Comparison of ENCODE assay signal across 11 mouse cellular contexts in genomic region chr14:45492038-45492437, GRCm38 (mm10). TPM values are rescaled to one million over a fixed set of nuclear protein-coding genes. Genes with fewer than 3 reads are reported as not detected.
DNase-seq lines count a peak whose midpoint lies in the region; ATAC-seq lines count a peak whose summit lies in the region.
"Had no signal": no experiment of that assay in that cellular context is flagged by ENCODE, and none has a peak within 500 bp of the region (broad histone marks: within the 10 kb centered on the region; RNA-seq: fewer than 3 reads in every experiment).

No protein-coding gene starts in this region.

- peak overlapping the region; percentile 64 for H3K27ac ChIP-seq in brown adipose tissue, adult 24 weeks (replicated peaks; ENCODE audit: low read depth, low read length)
- peak overlapping the region; percentile 54 for H3K27ac ChIP-seq in lung, embryonic 16.5 days (ENCODE audit: low read length)

- H3K9ac ChIP-seq in lung, embryonic 16.5 days (ENCODE audit: low read length), result no peak overlapping the region

- WGBS in lung, embryonic 16.5 days, result 20% methylated on average over 4 of the region's 4 CpGs

- ATAC-seq in lung, embryonic 16.5 days (ENCODE audit: low read depth), result peak; percentile 94

- peak; percentile 92 for DNase-seq in heart, adult 11 months
- no peak for DNase-seq in heart, postnatal 36 days
- DNase-seq in 3T3-L1 (ENCODE audit: low read depth, low spot score), result peak; percentile 85
- DNase-seq in left cerebral cortex, postnatal 4 days, result no peak
- no peak for DNase-seq in MN1 (ENCODE audit: low spot score)
- no peak for DNase-seq in thymus, postnatal 36 days
- DNase-seq: gastrocnemius, postnatal 25 days; right cerebral cortex, adult 18-20 months had no signal

- H3K4me2 ChIP-seq in lung, embryonic 16.5 days (ENCODE audit: low read depth, low read length), result no peak overlapping the region

- no peaks in the 10 kb centered on the region for H3K9me3 ChIP-seq in lung, embryonic 16.5 days (ENCODE audit: control insufficient read depth, low read length)

- no peak overlapping the region for H3K4me3 ChIP-seq in brown adipose tissue, adult 24 weeks (ENCODE audit: insufficient read depth, low read depth, low read length)
- H3K4me3 ChIP-seq in lung, embryonic 16.5 days (ENCODE audit: low read length), result no peak overlapping the region
- H3K4me3 ChIP-seq: erythroblast, embryonic 14.5 days had no signal

- intact Hi-C loops in heart, postnatal 36 days (cut with DNase I), result loop anchor here (5.0 kb wide), 1 partner anchor 35 kb away; no protein-coding TSS in a partner anchor
- intact Hi-C loops in left cerebral cortex, postnatal 4 days (cut with DNase I), result no loop called here

- peaks cover 15% of the 10 kb centered on the region for H3K36me3 ChIP-seq in lung, embryonic 16.5 days (ENCODE audit: control insufficient read depth, insufficient read depth, low read length)

- H3K27me3 ChIP-seq in lung, embryonic 16.5 days (ENCODE audit: control insufficient read depth, insufficient read depth, low read depth, low read length), result no peaks in the 10 kb centered on the region

- H3K4me1 ChIP-seq in brown adipose tissue, adult 24 weeks (ENCODE audit: control insufficient read depth, insufficient read depth, insufficient read length, low read length), result peaks cover 7% of the 10 kb centered on the region; the same call in 1 of the 2 replicates
- peaks cover 13% of the 10 kb centered on the region for H3K4me1 ChIP-seq in lung, embryonic 16.5 days (replicated peaks; ENCODE audit: control insufficient read depth, insufficient read depth, low read length)

RNA-seq across cellular contexts. Expression of gene Fermt2, which starts 37.9 kb away (rescaled TPM):
- 100 to 1,000 TPM; 272 to 292 TPM for total RNA-seq in heart, postnatal 36 days (2021)
- polyA plus RNA-seq in brown adipose tissue, adult 24 weeks (2012; ENCODE audit: insufficient read depth, insufficient read length, missing spikeins), result 69.7 and 110 TPM in 2 replicates
- 276 and 304 TPM in 2 replicates for polyA plus RNA-seq in lung, embryonic 16.5 days (2015; fragmentation: Nextera tagmentation; extraction: Ambion mirVana)
- 10 to 100 TPM; 72.8 to 77.2 TPM for total RNA-seq in left cerebral cortex, postnatal 4 days (2021)
- polyA plus RNA-seq: erythroblast, embryonic 14.5 days had no signal

Comparison
In these comparisons a context has a peak if more than half of its experiments do, and no peak if none do; other contexts are left out.
1. DNase-seq: peak in heart, adult 11 months (single experiment) and 3T3-L1 (single experiment); none in heart, postnatal 36 days (0 of 2), left cerebral cortex, postnatal 4 days (single experiment), MN1 (single experiment) and thymus, postnatal 36 days (0 of 2).